Mouse (Mus musculus) adipocyte (in vitro differentiated cells): Measurements from ENCODE around the gene Ccdc39.

ENCODE experiments used
- DNase-seq: peaks from one replicate; pipeline ENCODE4 v3.0.0-alpha.2; 2016; ENCODE audit warnings: low spot score

The Ccdc39 gene

DNA sequence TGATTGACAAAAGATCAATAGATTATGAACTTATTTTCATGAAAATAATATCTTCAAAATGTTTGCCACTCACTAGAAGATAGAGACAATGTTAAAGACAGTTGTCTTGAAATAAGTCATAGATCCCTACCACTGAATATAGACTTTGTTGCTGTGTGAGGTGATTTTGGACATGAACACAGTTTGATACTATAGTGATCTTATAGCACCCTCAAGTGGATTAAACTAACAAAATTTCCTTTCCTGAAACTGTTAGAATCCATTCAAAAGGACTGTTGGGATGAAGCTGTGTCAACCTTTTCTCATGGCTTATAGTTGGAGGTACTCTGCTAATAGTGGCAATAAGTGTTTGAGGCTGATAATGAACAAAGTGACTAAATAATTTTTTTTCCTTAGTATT lies 53.1 kb downstream of the Ccdc39 start:
- DNase-seq: no peak
